In genomic region chr3:52187401-52187801, GRCm38 (mm10) we compare ENCODE assay signal across 14 mouse cellular contexts.
DNase-seq lines count a peak whose midpoint lies in the region; ATAC-seq and TF ChIP-seq lines count a peak whose summit lies in the region.
"Had no signal": no experiment of that assay in that cellular context is flagged by ENCODE, and none has a peak within 500 bp of the region (broad histone marks: within the 10 kb centered on the region; RNA-seq: fewer than 3 reads in every experiment).

No protein-coding gene starts in this region.

- peaks cover 5% of the 10 kb centered on the region for H3K27me3 ChIP-seq in hindbrain, embryonic 12.5 days
- no peaks in the 10 kb centered on the region for H3K27me3 ChIP-seq in hindbrain, embryonic 16.5 days (replicated peaks; ENCODE audit: control insufficient read depth, insufficient read depth, low read length)
- H3K27me3 ChIP-seq in neural tube, embryonic 15.5 days (replicated peaks): no peaks in the 10 kb centered on the region
- H3K27me3 ChIP-seq in embryonic facial prominence, embryonic 10.5 days (replicated peaks; ENCODE audit: low read depth, poor library complexity, severe bottlenecking): no peaks in the 10 kb centered on the region
- no peaks in the 10 kb centered on the region for H3K27me3 ChIP-seq in stomach, postnatal 0 days (ENCODE audit: control insufficient read depth, insufficient read depth, low read length)
- H3K27me3 ChIP-seq: Patski had no signal

- TF ChIP-seq CTCF in stomach, postnatal 0 days (IDR thresholded peaks at IDR 0.05; ENCODE audit: low read depth): no peak

- DNase-seq in neural tube, embryonic 10.5 days (ENCODE audit: extremely low spot score, low spot score): peak; percentile 64
- peak; percentile 56 for DNase-seq in embryonic facial prominence, embryonic 10.5 days (ENCODE audit: low spot score)
- peak; percentile 15 for DNase-seq in stomach, postnatal 0 days (ENCODE audit: low spot score)
- DNase-seq in spleen, adult 12 weeks (ENCODE audit: low spot score): no peak
- DNase-seq: adrenal gland, adult 2 months; cerebellum, postnatal 10 days; heart, adult 18-20 months; heart, postnatal 14 days; kidney, adult 9 months; thymus, postnatal 25 days had no signal

- ATAC-seq in hindbrain, embryonic 12.5 days (ENCODE audit: low FRiP score): peak; percentile 43; the same call in 1 of the 2 replicates
- no peak for ATAC-seq in hindbrain, embryonic 16.5 days
- no peak for ATAC-seq in neural tube, embryonic 15.5 days (ENCODE audit: low FRiP score)
- ATAC-seq in stomach, postnatal 0 days (ENCODE audit: low FRiP score, low TSS enrichment): no peak
- ATAC-seq: Patski had no signal

- H3K9ac ChIP-seq in hindbrain, embryonic 12.5 days: no peak overlapping the region; the same call in 1 of the 2 replicates
- no peak overlapping the region for H3K9ac ChIP-seq in hindbrain, embryonic 16.5 days (ENCODE audit: low read depth, low read length)
- H3K9ac ChIP-seq in neural tube, embryonic 15.5 days (replicated peaks): no peak overlapping the region
- H3K9ac ChIP-seq in stomach, postnatal 0 days (ENCODE audit: low read length): no peak overlapping the region

- H3K36me3 ChIP-seq in hindbrain, embryonic 12.5 days: no peaks in the 10 kb centered on the region
- no peaks in the 10 kb centered on the region for H3K36me3 ChIP-seq in hindbrain, embryonic 16.5 days (ENCODE audit: control insufficient read depth, insufficient read depth, low read length)
- no peaks in the 10 kb centered on the region for H3K36me3 ChIP-seq in neural tube, embryonic 15.5 days
- no peaks in the 10 kb centered on the region for H3K36me3 ChIP-seq in embryonic facial prominence, embryonic 10.5 days (replicated peaks)
- H3K36me3 ChIP-seq in stomach, postnatal 0 days (ENCODE audit: control insufficient read depth, insufficient read depth, low read length): no peaks in the 10 kb centered on the region

- TF ChIP-seq EP300 in stomach, postnatal 0 days (optimal IDR thresholded peaks at IDR 0.05): no peak

- H3K4me3 ChIP-seq in hindbrain, embryonic 12.5 days: no peak overlapping the region
- H3K4me3 ChIP-seq in hindbrain, embryonic 16.5 days (ENCODE audit: low read length): no peak overlapping the region
- no peak overlapping the region for H3K4me3 ChIP-seq in neural tube, embryonic 15.5 days (replicated peaks)
- no peak overlapping the region for H3K4me3 ChIP-seq in embryonic facial prominence, embryonic 10.5 days
- H3K4me3 ChIP-seq in stomach, postnatal 0 days (ENCODE audit: low read depth, low read length): no peak overlapping the region

- peaks cover 14% of the 10 kb centered on the region for H3K4me1 ChIP-seq in hindbrain, embryonic 12.5 days
- H3K4me1 ChIP-seq in hindbrain, embryonic 16.5 days (ENCODE audit: control insufficient read depth, insufficient read depth, low read depth, low read length): no peaks in the 10 kb centered on the region
- H3K4me1 ChIP-seq in neural tube, embryonic 15.5 days: peaks cover 10% of the 10 kb centered on the region; the same call in 1 of the 2 replicates
- H3K4me1 ChIP-seq in embryonic facial prominence, embryonic 10.5 days: peaks cover 19% of the 10 kb centered on the region
- H3K4me1 ChIP-seq in stomach, postnatal 0 days (replicated peaks; ENCODE audit: control insufficient read depth, insufficient read depth): no peaks in the 10 kb centered on the region

- H3K27ac ChIP-seq in hindbrain, embryonic 12.5 days: no peak overlapping the region
- no peak overlapping the region for H3K27ac ChIP-seq in hindbrain, embryonic 16.5 days (ENCODE audit: low read depth, low read length)
- no peak overlapping the region for H3K27ac ChIP-seq in neural tube, embryonic 15.5 days (replicated peaks)
- peak overlapping the region; percentile 69 for H3K27ac ChIP-seq in embryonic facial prominence, embryonic 10.5 days (replicated peaks)
- H3K27ac ChIP-seq in stomach, postnatal 0 days (replicated peaks): no peak overlapping the region

- no peaks in the 10 kb centered on the region for H3K9me3 ChIP-seq in hindbrain, embryonic 12.5 days (replicated peaks)
- no peaks in the 10 kb centered on the region for H3K9me3 ChIP-seq in hindbrain, embryonic 16.5 days (ENCODE audit: control insufficient read depth, low read length)
- H3K9me3 ChIP-seq in neural tube, embryonic 15.5 days (replicated peaks): no peaks in the 10 kb centered on the region
- no peaks in the 10 kb centered on the region for H3K9me3 ChIP-seq in embryonic facial prominence, embryonic 10.5 days
- no peaks in the 10 kb centered on the region for H3K9me3 ChIP-seq in stomach, postnatal 0 days (ENCODE audit: control insufficient read depth, low read length)

- 26% methylated on average over 4 of the region's 4 CpGs for WGBS in hindbrain, embryonic 12.5 days
- 29% methylated on average over 4 of the region's 4 CpGs for WGBS in hindbrain, embryonic 16.5 days
- WGBS in neural tube, embryonic 15.5 days: 28% methylated on average over 4 of the region's 4 CpGs
- WGBS in embryonic facial prominence, embryonic 10.5 days: 40% methylated on average over 4 of the region's 4 CpGs
- WGBS in stomach, postnatal 0 days: 68% methylated on average over 4 of the region's 4 CpGs

- H3K4me2 ChIP-seq in hindbrain, embryonic 12.5 days (replicated peaks): no peak overlapping the region
- no peak overlapping the region for H3K4me2 ChIP-seq in hindbrain, embryonic 16.5 days (ENCODE audit: low read length)
- no peak overlapping the region for H3K4me2 ChIP-seq in neural tube, embryonic 15.5 days
- H3K4me2 ChIP-seq in stomach, postnatal 0 days (replicated peaks; ENCODE audit: low read depth): no peak overlapping the region
